Mouse (Mus musculus) adrenal gland, postnatal 10 days (tissue): ENCODE measurements around the gene Rpf2. TPM values are rescaled to one million over a fixed set of nuclear protein-coding genes. Genes with fewer than 3 reads are reported as not detected.

Source experiments
- total RNA-seq, 2 experiments: library from RNA; stranded (reverse); gene quantifications; 2 replicates each; pipeline ENCODE4 v1.2.3; 2021

Rpf2 gene
- total RNA-seq, 2 experiments from 2014 or later, result 19.6 to 23.6 TPM

Other genes with a start within 250 kb of the Rpf2 start
- 1 to 10 TPM; 6.4 to 7.4 TPM for gene Mfsd4b1, start 221.8 kb downstream of the Rpf2 start, total RNA-seq
- 10 to 100 TPM; 17.0 to 18.4 TPM for gene Slc16a10, start 104.8 kb downstream of the Rpf2 start, total RNA-seq
- gene Gtf3c6, start 11.1 kb upstream of the Rpf2 start, total RNA-seq, result 10 to 100 TPM; 29.6 to 30.7 TPM
- gene Amd1, start 55.1 kb upstream of the Rpf2 start, total RNA-seq, result 10 to 100 TPM; 30.2 to 31.8 TPM
- 10 to 100 TPM; 11.9 to 12.9 TPM for gene Cdk19, start 92.5 kb upstream of the Rpf2 start, total RNA-seq